Comparison of ENCODE assay signal across 11 mouse cellular contexts in genomic region chr4:43878121-43878776, GRCm38 (mm10). TPM values are rescaled to one million over a fixed set of nuclear protein-coding genes. Genes with fewer than 3 reads are reported as not detected.
DNase-seq lines count a peak whose midpoint lies in the region; ATAC-seq lines count a peak whose summit lies in the region.
"Had no signal": no experiment of that assay in that cellular context is flagged by ENCODE, and none has a peak within 500 bp of the region (broad histone marks: within the 10 kb centered on the region; RNA-seq: fewer than 3 reads in every experiment).

No protein-coding gene starts in this region.

- H3K9ac ChIP-seq in hindbrain, embryonic 13.5 days, result 0 out of 2 replicates have a peak overlapping the region, but pooled peaks have one; percentile 11
- H3K9ac ChIP-seq in hindbrain, embryonic 14.5 days, result no peak overlapping the region
- no peak overlapping the region for H3K9ac ChIP-seq in lung, embryonic 15.5 days

- no peak for DNase-seq in hindbrain, embryonic 14.5 days (ENCODE audit: low spot score)
- peak; percentile 26 for DNase-seq in adipocyte (ENCODE audit: low spot score)
- no peak for DNase-seq in heart, embryonic 10.5 days (ENCODE audit: low spot score)
- no peak for DNase-seq in urinary bladder, postnatal 14 days (ENCODE audit: low spot score)
- DNase-seq in right cerebral cortex, adult 2 months (ENCODE audit: low spot score in 2 of 2), result no peak
- no peak for DNase-seq in spleen, postnatal 4 days (ENCODE audit: low spot score in 2 of 2)
- DNase-seq: adrenal gland, adult 2 months; cerebellum, postnatal 25 days had no signal

- no peak overlapping the region for H3K4me3 ChIP-seq in hindbrain, embryonic 13.5 days
- H3K4me3 ChIP-seq in hindbrain, embryonic 14.5 days (replicated peaks; ENCODE audit: low read length), result no peak overlapping the region
- H3K4me3 ChIP-seq in heart, embryonic 10.5 days, result peak overlapping the region; percentile 12; the same call in 1 of the 2 replicates
- no peak overlapping the region for H3K4me3 ChIP-seq in lung, embryonic 15.5 days

- no peaks in the 10 kb centered on the region for H3K36me3 ChIP-seq in hindbrain, embryonic 13.5 days
- no peaks in the 10 kb centered on the region for H3K36me3 ChIP-seq in hindbrain, embryonic 14.5 days (replicated peaks; ENCODE audit: control insufficient read depth, insufficient read depth)
- no peaks in the 10 kb centered on the region for H3K36me3 ChIP-seq in heart, embryonic 10.5 days
- no peaks in the 10 kb centered on the region for H3K36me3 ChIP-seq in lung, embryonic 15.5 days

- peaks cover 30% of the 10 kb centered on the region for H3K4me1 ChIP-seq in hindbrain, embryonic 13.5 days (replicated peaks)
- H3K4me1 ChIP-seq in hindbrain, embryonic 14.5 days (replicated peaks; ENCODE audit: control insufficient read depth, insufficient read depth, low read length), result peaks cover 11% of the 10 kb centered on the region; the same call in 1 of the 2 replicates
- peaks cover 36% of the 10 kb centered on the region for H3K4me1 ChIP-seq in heart, embryonic 10.5 days
- peaks cover 27% of the 10 kb centered on the region for H3K4me1 ChIP-seq in lung, embryonic 15.5 days

- WGBS in hindbrain, embryonic 13.5 days, result 53% methylated on average over 5 of the region's 5 CpGs
- WGBS in hindbrain, embryonic 14.5 days, result 53% methylated on average over 5 of the region's 5 CpGs
- WGBS in heart, embryonic 10.5 days, result 30% methylated on average over 5 of the region's 5 CpGs
- 26% methylated on average over 5 of the region's 5 CpGs for WGBS in lung, embryonic 15.5 days

- H3K27me3 ChIP-seq in hindbrain, embryonic 13.5 days, result no peaks in the 10 kb centered on the region
- H3K27me3 ChIP-seq in hindbrain, embryonic 14.5 days (ENCODE audit: control insufficient read depth, insufficient read depth, low read length), result no peaks in the 10 kb centered on the region
- no peaks in the 10 kb centered on the region for H3K27me3 ChIP-seq in heart, embryonic 10.5 days (ENCODE audit: insufficient read depth, poor library complexity, severe bottlenecking)
- H3K27me3 ChIP-seq in lung, embryonic 15.5 days, result no peaks in the 10 kb centered on the region

- H3K9me3 ChIP-seq in hindbrain, embryonic 13.5 days, result 0 out of 2 replicates have a peak, but pooled peaks cover 1% of the 10 kb centered on the region
- H3K9me3 ChIP-seq in hindbrain, embryonic 14.5 days (ENCODE audit: control insufficient read depth, low read length), result no peaks in the 10 kb centered on the region
- H3K9me3 ChIP-seq in heart, embryonic 10.5 days, result no peaks in the 10 kb centered on the region
- H3K9me3 ChIP-seq in lung, embryonic 15.5 days, result no peaks in the 10 kb centered on the region

- H3K4me2 ChIP-seq in hindbrain, embryonic 13.5 days, result peak overlapping the region; percentile 18
- no peak overlapping the region for H3K4me2 ChIP-seq in hindbrain, embryonic 14.5 days (replicated peaks)
- H3K4me2 ChIP-seq in lung, embryonic 15.5 days, result no peak overlapping the region

- no peak overlapping the region for H3K27ac ChIP-seq in hindbrain, embryonic 13.5 days
- H3K27ac ChIP-seq in hindbrain, embryonic 14.5 days, result no peak overlapping the region
- H3K27ac ChIP-seq in heart, embryonic 10.5 days, result peak overlapping the region; percentile 53; the same call in 1 of the 2 replicates
- H3K27ac ChIP-seq in lung, embryonic 15.5 days, result peak overlapping the region; percentile 67

- no peak for ATAC-seq in hindbrain, embryonic 13.5 days (ENCODE audit: low FRiP score)
- ATAC-seq in hindbrain, embryonic 14.5 days (ENCODE audit: low FRiP score), result no peak
- no peak for ATAC-seq in lung, embryonic 15.5 days (ENCODE audit: borderline replicate concordance, extremely low read depth, low FRiP score, low TSS enrichment)

RNA-seq across cellular contexts. Expression of gene Reck, which starts 2.9 kb away (rescaled TPM):
- polyA plus RNA-seq in hindbrain, embryonic 13.5 days (2015; fragmentation: Nextera tagmentation; extraction: Ambion mirVana), result 6.3 and 8.2 TPM in 2 replicates
- 6.2 and 7.3 TPM in 2 replicates for polyA plus RNA-seq in hindbrain, embryonic 14.5 days (2014; fragmentation: Nextera tagmentation; extraction: Ambion mirVana)
- polyA plus RNA-seq in heart, embryonic 10.5 days (2016; fragmentation: Nextera tagmentation; extraction: Ambion mirVana), result 11.0 and 17.4 TPM in 2 replicates
- polyA plus RNA-seq in lung, embryonic 15.5 days (2015; fragmentation: Nextera tagmentation; extraction: Ambion mirVana), result 23.0 and 23.2 TPM in 2 replicates

RNA-seq across cellular contexts. Expression of gene Olfr155, which starts 26.9 kb away (rescaled TPM):
- not detected in 2 replicates for polyA plus RNA-seq in hindbrain, embryonic 13.5 days (2015; fragmentation: Nextera tagmentation; extraction: Ambion mirVana)
- not detected in 2 replicates for polyA plus RNA-seq in hindbrain, embryonic 14.5 days (2014; fragmentation: Nextera tagmentation; extraction: Ambion mirVana)
- not detected in 2 replicates for polyA plus RNA-seq in heart, embryonic 10.5 days (2016; fragmentation: Nextera tagmentation; extraction: Ambion mirVana)
- not detected in 2 replicates for polyA plus RNA-seq in lung, embryonic 15.5 days (2015; fragmentation: Nextera tagmentation; extraction: Ambion mirVana)
- polyA plus RNA-seq: adrenal gland, adult 2 months; testis, adult 2 months had no signal

RNA-seq across cellular contexts. Expression of gene Olfr157, which starts 38.2 kb away (rescaled TPM):
- not detected in 2 replicates for polyA plus RNA-seq in hindbrain, embryonic 13.5 days (2015; fragmentation: Nextera tagmentation; extraction: Ambion mirVana)
- 0.03 TPM in 1 of 2 replicates, not detected in the other for polyA plus RNA-seq in hindbrain, embryonic 14.5 days (2014; fragmentation: Nextera tagmentation; extraction: Ambion mirVana)
- 0.10 TPM in 1 of 2 replicates, not detected in the other for polyA plus RNA-seq in heart, embryonic 10.5 days (2016; fragmentation: Nextera tagmentation; extraction: Ambion mirVana)
- not detected in 2 replicates for polyA plus RNA-seq in lung, embryonic 15.5 days (2015; fragmentation: Nextera tagmentation; extraction: Ambion mirVana)
- polyA plus RNA-seq: adrenal gland, adult 2 months; testis, adult 2 months had no signal

RNA-seq across cellular contexts. Expression of gene Olfr156, which starts 54.6 kb away (rescaled TPM):
- not detected in 2 replicates for polyA plus RNA-seq in hindbrain, embryonic 13.5 days (2015; fragmentation: Nextera tagmentation; extraction: Ambion mirVana)
- not detected in 2 replicates for polyA plus RNA-seq in hindbrain, embryonic 14.5 days (2014; fragmentation: Nextera tagmentation; extraction: Ambion mirVana)
- not detected in 2 replicates for polyA plus RNA-seq in heart, embryonic 10.5 days (2016; fragmentation: Nextera tagmentation; extraction: Ambion mirVana)
- polyA plus RNA-seq in lung, embryonic 15.5 days (2015; fragmentation: Nextera tagmentation; extraction: Ambion mirVana), result not detected in 2 replicates
- polyA plus RNA-seq: adrenal gland, adult 2 months; testis, adult 2 months had no signal

Comparison
In these comparisons a context has a peak if more than half of its experiments do, and no peak if none do; other contexts are left out.
1. H3K27ac ChIP-seq: peak in heart, embryonic 10.5 days (single experiment) and lung, embryonic 15.5 days (single experiment); none in hindbrain, embryonic 13.5 days (single experiment) and hindbrain, embryonic 14.5 days (single experiment).